Mouse (Mus musculus): ENCODE results near the gene Igdcc3.

Gene Igdcc3

DNA sequence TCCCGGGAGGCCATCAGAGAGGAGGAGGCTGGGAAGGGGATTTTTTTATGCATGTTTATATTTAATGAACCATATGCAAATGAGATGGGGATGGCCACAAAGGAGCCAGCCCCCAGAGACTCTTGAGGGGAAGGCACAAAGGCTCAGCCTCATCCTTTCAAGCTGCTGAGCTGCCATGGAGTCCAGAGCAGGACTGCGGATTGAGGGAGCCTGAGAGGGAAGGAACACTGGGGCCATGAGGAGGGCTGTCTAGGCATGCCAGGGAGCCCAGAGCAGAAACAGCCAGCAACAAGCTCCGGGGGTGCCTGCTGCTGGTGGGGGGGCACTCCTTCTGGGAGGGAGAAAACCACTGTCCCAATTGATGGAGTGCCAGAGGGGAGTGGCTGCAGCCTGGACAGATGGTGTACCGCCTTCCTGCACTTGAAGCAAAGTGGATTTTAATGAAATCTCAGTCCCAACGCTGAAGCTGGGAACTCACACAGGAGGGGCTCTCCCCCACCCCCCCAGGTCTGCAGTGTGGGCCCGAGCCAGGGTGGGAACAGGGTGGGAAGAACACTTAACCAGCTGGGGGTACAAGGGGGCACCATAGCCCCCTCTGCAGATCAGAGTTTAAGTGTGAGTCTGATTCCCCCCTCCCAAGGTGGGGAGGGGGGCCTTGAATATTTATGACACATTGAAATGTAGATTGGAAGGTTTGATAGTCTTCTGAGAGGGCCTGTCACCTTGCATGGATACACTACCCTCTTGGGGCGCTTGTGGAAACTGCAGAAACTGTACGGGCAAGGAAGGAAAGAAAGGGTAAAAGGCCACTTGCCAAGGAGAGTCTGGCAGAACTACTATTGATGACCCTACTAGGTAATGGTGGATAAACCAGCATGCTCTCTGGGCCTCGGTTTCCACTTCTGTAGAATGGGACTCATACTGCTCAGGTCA is 35.2 kb downstream of the Igdcc3 start:
- DNase-seq (ENCODE audit: low spot score in 2 of 2) = peak in 1 of 2 experiments; percentile 34

DNA sequence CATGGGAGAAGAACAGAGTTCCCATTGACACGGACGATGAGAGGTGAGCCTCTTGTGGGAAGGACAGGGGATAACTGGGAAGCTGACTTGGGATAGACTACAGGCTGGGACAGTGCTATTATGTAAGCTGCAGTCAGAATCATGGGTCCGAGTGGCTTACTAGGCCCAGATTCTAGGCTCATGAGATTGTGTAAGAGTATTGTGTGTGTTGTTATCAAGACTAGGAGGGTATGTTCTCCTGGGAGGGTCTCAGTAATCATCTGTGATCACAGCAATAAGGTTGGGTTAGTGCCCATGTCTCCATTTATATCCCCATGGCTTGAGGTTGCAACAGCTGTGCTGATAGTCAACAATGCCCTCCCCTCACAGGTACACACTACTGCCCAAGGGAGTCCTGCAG is 36.5 kb downstream of the Igdcc3 start:
- DNase-seq (ENCODE audit: low spot score in 2 of 2) = no peak

DNA sequence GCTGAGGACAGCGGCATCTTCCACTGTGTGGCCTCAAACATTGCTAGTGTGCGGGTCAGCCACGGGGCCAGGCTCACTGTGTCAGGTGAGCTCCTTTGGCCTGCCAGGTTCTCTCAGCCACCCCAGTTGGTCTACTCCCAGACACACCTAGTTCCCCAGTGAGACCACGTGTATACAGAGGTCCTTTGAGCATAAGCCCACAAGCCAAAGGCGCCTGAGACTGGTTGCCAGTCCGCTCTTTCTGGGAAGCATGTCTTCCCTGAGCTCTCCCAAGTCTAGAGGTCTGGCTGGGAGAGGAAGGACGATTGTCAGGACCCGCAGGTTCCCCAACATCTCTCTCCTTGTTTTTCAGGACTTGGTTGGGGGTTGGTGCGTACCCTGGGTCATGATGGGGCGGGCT is 36.9 kb downstream of the Igdcc3 start:
- no peak for DNase-seq (ENCODE audit: low spot score in 2 of 2)

DNA sequence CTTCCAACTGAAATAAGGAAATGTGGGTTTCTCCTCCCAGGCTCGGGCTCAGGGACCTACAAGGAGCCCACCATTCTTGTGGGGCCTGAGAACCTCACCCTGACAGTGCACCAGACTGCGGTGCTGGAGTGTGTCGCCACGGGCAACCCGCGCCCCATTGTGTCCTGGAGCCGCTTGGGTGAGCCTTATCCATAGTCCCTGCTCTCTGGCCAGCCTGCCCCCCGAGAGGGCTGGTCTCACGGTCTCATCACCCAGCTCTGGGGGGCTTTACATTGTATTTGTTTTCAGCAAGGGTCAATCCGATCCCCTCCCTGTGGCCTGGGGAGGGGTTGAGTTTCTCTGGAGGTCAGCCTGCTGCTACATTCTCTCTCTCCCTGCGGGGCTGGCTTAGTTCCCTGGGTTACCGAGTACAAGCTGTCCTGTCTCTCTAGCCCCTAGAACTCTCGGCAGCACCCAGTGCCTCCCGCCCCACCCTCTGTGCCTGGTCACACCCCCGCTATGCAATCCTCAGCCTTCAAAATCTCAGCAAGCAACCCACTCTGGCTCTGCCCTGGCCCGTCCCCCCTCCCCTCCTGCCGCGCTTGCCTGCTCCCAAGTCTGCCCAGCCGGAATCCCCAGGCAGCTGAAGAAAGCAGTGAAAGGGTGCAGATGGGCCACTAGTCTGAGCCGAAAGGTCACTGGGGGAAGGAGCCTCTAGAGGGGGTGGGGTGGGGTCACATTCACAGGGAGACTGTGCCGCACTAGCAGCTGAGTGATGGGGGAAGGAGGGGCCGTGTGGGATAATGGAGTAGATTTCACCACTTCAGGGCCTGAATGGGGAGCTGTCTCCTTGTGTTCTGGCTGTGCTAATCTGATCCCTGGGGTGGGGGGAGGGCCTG is 37.6 kb downstream of the Igdcc3 start:
- no peak for DNase-seq (ENCODE audit: low spot score in 2 of 2)

DNA sequence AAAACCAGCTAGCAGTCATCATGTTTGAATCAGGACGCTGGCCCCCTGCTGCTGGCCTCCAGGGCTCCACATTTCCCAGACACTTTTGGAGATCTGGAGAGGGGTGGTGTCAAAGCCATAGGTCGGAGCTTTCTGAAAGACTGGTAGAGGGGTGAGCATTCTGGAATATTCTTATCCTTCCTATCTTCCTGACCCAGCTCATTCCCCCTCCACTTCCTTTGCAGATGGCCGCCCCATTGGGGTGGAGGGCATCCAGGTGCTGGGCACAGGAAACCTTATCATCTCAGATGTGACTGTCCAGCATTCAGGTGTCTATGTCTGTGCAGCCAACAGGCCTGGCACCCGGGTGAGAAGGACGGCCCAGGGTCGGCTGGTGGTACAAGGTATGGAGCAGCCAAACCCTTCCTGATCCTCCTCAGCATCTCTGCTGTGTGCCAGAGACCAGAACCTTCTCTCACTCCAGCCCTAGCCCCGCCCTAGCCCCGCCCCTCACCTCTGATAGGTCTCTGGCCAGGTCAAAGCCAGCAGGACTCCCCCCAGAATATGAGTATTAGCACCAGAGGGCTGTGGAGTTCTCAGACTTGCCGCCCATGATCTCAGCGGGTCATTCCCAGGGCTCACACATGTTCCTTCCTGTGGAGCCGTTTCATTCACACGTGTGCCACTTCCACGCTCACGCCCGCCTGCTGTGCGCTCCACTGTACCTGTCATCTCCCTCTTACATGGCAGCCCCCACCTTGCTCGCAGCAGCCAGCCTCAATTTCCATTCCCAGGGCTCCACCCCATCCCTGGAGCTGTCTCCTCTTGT is 39.0 kb downstream of the Igdcc3 start:
- DNase-seq (ENCODE audit: low spot score in 2 of 2) = no peak

DNA sequence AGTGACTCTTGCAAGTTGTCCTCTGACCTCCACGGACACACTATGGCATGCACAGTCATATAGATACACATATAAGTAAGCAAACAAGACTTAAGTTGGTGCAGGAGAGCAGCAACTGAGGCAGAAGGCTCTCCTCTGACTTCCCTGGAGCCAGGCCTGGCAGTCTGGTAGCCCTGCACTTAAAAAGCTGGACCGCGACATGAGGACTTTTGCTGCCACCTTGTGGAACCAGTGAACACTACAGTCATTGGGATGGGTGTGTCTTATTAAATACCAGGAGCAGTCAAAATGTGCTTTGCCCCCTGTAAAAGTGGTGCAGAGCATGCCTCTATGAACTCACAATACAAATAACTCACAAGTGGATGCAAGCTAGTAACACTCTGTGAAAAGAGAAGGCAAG is 47.6 kb downstream of the Igdcc3 start:
- peak; percentile 73 to 85 for DNase-seq (ENCODE audit: low spot score in 2 of 2)

DNA sequence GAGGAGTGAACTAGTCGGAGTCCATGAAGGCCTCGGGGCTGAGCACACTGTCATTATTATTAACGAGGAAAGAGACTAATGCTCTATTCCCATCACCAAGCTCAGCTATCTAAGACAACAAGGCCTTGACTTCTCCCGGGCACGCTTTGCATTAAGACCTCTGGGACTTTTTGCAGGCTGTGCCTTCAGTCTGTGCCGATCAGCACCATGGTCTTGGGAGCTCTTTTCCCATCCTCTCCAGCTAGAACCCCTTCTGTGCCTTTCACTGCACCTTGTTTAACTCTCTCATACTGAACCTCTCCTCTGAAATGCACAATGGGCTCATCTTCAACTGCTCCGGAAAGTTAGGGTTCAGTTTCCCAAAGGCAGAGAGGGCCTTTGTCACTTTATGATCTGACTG is 49.3 kb downstream of the Igdcc3 start:
- DNase-seq (ENCODE audit: low spot score in 2 of 2) = no peak

DNA sequence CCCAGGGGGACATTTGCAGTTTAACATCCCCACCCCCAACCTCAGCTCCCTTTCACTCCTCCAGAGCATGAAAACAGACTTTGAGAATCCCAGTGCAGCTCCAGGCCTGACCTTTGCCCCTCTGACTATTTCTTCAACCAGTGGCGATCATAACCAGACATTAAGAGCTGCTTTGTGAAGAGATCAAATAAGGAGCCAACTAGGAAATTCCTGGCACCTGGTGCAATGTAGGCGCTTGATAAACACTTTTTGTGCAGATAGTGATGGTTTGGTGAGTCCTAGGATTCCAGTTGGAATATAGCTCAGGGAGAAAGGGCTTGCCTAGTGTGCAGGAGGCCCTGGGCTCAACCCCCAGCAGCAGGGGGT is 50.4 kb downstream of the Igdcc3 start:
- DNase-seq (ENCODE audit: low spot score in 2 of 2) = no peak

DNA sequence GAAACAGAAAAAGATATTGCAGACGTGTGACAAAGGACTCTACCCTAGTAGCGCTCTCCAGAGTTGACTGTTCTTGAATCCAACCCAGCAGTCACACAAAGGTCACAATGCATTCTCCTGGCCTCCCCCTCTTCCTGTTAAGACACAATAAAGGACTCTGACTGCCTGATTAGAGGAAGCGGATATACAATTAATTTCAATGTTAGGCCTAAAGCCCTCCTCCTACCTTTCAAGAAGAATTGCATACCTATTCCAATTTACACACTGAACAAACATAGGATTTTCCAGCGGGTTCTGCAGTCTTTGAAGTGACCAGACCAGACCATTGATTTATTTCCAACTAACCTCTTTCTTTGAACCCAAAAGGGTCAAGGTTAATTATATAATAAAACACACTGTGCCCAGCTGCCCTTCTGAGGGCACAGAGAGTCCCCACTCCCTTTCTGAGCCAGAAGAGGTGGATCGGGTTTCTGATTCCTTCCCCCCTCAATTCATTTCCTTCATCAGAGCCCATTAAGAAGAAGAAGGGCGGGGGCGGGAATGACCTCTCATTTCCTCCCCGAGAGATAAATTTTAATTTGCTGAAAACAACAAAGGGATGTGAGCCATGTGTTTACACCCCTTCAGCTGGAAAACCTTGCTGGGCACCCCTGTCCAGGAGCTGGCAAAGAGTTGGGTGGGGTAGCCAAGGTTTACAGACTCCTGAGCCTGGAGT is 50.9 kb downstream of the Igdcc3 start:
- DNase-seq (ENCODE audit: low spot score in 2 of 2) = no peak

DNA sequence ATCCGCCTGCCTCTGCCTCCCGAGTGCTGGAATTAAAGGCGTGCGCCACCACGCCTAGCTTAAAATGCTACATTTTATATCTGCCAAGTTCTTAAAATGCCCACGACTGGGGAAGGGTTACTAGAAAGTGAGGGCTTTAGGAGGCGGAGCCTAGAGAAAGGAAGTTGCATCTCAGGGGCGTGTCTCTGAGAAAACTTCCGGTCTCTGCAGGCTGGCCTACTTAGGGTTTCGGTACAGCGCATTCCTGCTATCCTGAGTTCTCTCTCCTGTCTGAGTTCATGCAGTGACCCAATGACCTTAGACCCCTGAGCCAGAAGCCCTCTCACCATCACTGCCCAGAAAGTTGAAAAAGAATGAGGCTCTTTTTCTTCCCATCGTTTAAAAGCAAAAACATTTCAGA is 52.2 kb downstream of the Igdcc3 start:
- DNase-seq (ENCODE audit: low spot score in 2 of 2) = no peak

DNA sequence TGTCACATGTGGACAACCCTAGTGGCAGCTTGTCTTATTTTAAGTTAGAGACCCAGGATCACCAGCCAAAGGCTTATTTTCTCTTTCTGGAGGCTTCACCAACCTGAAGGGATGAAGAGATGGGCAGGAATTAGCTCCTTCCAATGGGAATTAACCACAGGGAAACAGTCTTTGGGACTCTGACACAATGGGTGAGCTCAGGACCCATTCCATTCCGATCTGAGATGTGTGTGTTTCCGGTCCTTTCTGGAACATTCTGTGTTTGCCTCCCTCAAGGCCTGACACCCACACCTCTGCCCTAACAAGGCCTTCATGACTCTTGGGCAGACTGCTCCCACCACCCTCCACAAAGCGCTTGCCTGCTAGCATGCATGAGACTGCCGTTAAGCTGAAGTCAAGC is 54.1 kb downstream of the Igdcc3 start, which contains the start of gene Parp16:
Parp16 (plus strand) TSS at position 301 of the 400 bp plus-strand sequence.
- no peak for DNase-seq (ENCODE audit: low spot score in 2 of 2)

DNA sequence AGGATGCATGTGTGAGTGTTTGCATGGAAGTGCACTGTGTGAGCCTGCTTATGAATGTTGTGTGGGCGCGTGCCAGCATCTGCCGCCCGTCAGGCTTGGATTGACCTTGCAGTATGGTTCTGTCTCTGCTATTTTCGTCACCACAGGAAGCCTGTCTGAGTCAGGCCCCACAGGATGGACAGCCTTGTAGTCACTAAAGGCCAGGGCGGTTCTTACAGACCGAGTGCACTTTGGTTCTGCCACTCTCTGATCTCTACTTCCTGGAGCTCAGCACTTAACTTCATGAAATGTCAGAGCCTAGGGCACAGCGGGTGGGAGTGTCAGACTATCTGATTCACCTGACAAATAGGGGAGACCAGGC is 54.6 kb downstream of the Igdcc3 start:
- DNase-seq (ENCODE audit: low spot score in 2 of 2) = no peak

DNA sequence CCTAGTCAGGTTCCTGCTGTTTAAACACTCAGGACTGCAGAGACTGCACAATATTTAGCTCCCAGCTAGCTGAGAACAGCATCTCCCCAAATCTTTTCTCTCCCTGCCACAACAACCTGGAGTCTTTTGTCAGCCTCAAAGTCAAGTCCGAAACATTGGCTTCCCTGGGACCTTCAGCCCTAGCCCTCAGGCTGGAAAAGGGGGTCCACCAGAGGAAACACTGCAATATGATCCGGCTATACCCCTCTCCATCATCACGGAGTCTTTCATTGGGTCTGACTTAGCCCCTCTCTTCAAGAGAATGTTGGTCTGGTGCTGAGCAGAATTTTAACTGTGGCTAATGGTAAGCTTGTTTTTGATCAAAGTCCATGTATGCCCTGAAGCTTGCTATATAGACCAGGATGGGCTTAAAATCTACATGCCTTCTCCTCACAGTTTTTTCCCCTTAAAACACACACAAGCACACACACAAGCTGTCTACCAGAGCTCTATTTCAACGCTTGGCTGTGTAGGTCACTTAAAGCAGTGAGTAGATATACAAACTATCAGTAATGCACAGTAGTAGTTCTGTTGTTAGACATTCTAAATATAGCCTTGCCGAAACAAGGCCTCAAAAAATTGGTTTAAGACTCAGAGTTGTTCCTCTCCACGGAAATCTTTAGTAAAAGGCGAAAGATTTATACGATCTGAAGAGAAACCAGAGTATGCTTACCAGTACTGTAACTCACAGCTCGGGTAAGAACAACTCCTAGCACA is 55.2 kb downstream of the Igdcc3 start:
- no peak for DNase-seq (ENCODE audit: low spot score in 2 of 2)

DNA sequence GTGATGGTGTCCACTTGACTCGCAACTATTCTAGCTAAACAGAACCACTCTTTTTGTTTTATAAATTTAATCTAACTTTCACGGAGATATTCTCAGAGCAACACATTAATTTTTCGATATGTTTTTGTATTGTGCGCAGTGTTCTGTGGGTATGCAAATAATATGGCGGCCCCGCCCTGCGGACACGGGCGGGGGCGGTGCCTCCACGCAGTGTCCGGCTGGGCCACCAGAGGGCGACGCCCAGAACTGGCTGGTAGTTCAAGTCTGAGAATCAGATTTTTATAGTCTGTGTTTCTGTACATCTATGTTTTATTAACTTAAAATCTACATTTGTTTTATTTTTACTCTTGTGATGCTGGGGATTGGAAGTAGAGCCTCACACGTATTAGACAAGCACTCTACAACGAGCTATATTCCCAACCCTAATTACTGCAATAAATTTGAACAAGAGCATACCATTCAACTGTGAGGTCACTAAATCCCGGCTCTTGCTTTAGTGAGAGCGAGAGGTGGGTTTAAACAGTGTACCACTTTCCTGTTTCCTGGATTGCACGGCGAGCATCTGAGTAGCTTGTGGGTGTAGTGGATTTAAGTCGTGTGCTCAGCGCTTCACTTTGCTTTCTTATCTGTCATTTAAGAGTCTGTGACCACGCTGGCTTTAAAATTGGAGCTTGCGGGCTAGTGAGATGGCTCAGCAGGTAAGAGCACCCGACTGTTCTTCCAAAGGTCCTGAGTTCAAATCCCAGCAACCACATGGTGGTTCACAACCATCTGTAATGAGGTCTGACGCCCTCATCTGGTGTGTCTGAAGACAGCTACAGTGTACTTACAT is 56.0 kb downstream of the Igdcc3 start:
- peak; percentile 98 to 99 for DNase-seq (ENCODE audit: low spot score in 2 of 2)

DNA sequence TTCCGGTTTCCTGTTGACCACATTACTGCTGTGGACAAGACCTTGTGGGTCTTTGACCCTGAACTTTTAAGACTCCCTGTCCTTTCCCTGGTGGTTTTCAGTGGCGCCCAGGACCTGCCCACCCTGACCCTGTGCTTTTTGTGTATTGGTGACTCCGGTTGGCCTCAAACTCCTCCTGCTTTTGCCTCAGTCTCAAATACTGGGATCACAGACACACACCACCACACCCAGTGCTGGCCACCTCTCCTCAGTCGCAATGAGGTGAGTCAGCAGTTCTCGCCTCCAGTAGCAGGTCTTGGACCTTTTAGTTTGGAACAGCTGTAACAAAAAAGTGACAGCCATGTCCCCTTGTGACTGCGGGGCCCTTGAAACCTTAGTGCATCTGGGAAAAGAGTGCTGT is 56.8 kb downstream of the Igdcc3 start:
- no peak for DNase-seq (ENCODE audit: low spot score in 2 of 2)

DNA sequence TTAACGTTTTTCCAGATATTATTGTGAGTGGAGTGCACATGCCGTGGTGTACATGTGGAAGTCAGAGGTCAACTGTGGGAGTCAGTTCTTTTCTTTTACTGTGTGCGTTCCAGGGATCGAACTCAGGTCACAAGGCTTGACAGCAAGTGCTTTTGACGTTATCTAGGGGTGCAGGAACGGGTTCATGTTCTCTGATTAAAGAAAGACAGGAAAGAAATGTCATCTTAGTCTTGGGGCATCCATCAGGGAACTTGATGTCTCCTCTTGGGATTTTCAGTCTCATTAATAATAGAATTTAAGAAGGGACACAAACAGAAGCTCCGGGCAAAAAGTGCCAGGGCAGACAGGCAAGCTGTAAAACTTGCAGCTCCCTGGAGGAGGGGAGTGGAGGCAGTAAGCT is 58.7 kb downstream of the Igdcc3 start:
- DNase-seq (ENCODE audit: low spot score in 2 of 2) = no peak

DNA sequence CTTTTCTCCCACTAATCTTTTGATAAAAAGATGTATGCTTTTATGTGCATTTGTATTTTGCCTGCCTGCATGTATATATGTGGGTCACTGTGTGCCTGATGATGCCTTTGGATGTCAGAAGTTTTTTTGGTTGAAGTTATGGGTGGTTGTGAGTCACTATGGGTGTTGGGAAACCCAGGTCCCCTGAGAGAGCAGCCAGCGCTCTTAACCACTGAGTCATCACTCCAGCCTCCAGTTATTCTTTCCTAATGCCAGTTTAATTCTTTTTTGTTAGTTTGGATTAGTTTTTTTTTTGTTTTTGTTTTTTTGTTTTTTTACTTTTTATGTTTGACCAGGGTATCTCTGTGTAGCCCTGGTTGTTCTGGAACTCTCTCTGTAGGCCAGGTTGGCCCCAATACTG is 59.6 kb downstream of the Igdcc3 start:
- no peak for DNase-seq (ENCODE audit: low spot score in 2 of 2)

DNA sequence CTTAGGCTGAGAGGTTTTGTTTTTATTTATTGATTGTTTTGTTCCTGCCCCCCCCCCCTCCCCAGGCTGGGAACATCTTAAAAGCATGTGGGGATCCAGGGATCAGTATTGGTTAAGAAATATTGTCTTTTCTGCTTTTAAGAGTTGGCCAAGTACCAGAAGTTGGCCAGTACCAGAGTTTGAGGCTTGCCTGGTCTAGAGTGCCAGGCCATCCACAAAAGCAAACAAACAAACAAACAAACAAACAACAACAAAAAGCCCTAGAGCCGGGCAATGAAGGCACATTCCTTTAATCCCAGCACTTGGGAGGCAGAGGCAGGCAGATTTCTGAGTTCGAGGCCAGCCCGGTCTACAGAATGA is 60.0 kb downstream of the Igdcc3 start:
- no peak for DNase-seq (ENCODE audit: low spot score in 2 of 2)

DNA sequence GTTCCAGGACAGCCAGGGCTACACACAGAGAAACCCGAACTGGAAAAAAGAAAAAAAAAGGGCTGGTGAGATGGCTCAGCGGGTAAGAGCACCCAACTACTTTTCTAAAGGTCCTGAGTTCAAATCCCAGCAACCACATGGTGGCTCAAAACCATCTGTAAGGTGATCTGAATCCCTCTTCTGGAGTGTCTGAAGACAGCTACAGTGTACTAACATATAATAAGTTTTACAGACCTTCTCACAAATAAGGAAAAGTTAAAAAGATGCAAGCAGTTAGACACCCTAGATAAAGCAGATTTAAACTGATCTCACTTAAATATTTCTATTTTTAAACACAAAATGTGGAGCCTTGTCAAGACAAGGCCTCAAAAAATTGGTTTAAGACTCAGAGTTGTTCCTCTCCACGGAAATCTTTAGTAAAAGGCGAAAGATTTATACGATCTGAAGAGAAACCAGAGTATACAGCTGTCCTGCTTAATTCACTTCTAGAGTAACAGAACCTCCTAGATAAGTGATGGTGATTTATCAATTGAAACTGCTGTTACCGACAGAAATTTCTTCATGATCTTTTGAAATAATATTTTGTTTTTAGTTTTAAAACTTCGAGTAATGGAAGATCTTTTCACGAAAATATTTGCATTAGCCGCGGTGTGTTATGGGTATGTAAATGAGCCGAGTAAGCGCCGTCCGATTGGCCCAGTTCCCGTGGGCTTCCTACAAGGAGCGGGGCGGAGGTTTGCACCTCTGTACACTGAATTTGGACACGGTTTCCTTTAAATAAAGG is 60.6 kb downstream of the Igdcc3 start:
- peak; percentile 46 to 83 for DNase-seq (ENCODE audit: low spot score in 2 of 2)
